Mouse (Mus musculus) cerebellum, adult 9-11 months (tissue): ENCODE data around the gene Pcbd1.

Source experiments
- DNase-seq: peaks from one replicate; pipeline ENCODE4 v3.0.0; 2022

Pcbd1 gene

GRCm38 (mm10) chr10:61089170-61090142 lies at the start of gene Pcbd1:
Gene Pcbd1, plus strand, starts transcription at chr10:61089331.
- DNase-seq = peak; percentile 62

- no peak for DNase-seq
Observed at GRCm38 (mm10) chr10:61039657-61040056, 49.5 kb upstream of the Pcbd1 start.

- DNase-seq = no peak
Observed at GRCm38 (mm10) chr10:61045081-61045480, 44.0 kb upstream of the Pcbd1 start.

- DNase-seq = peak; percentile 59
Observed at GRCm38 (mm10) chr10:61051993-61052613, 37.0 kb upstream of the Pcbd1 start.

- DNase-seq = no peak
Observed at GRCm38 (mm10) chr10:61056661-61057060, 32.5 kb upstream of the Pcbd1 start.

- no peak for DNase-seq
Observed at GRCm38 (mm10) chr10:61059101-61059500, 30.0 kb upstream of the Pcbd1 start.

- no peak for DNase-seq
Observed at GRCm38 (mm10) chr10:61059543-61060110, 29.5 kb upstream of the Pcbd1 start.

- no peak for DNase-seq
Observed at GRCm38 (mm10) chr10:61063271-61063864, 25.8 kb upstream of the Pcbd1 start.

- no peak for DNase-seq
Observed at GRCm38 (mm10) chr10:61064635-61065034, 24.5 kb upstream of the Pcbd1 start.

- DNase-seq = peak; percentile 59
Observed at GRCm38 (mm10) chr10:61065287-61066005, 23.7 kb upstream of the Pcbd1 start.

GRCm38 (mm10) chr10:61068436-61069192 lies 20.5 kb upstream of the Pcbd1 start:
- DNase-seq = peak; percentile 64

- no peak for DNase-seq
Observed at GRCm38 (mm10) chr10:61069248-61069647, 19.9 kb upstream of the Pcbd1 start.

- peak; percentile 46 for DNase-seq
Observed at GRCm38 (mm10) chr10:61072324-61072723, 16.8 kb upstream of the Pcbd1 start.

- no peak for DNase-seq
Observed at GRCm38 (mm10) chr10:61074643-61075042, 14.5 kb upstream of the Pcbd1 start.

- DNase-seq = no peak
Observed at GRCm38 (mm10) chr10:61075607-61076006, 13.5 kb upstream of the Pcbd1 start.

GRCm38 (mm10) chr10:61080227-61080930 lies 8.8 kb upstream of the Pcbd1 start:
- DNase-seq = peak; percentile 51

GRCm38 (mm10) chr10:61080931-61081255 lies 8.2 kb upstream of the Pcbd1 start:
- no peak for DNase-seq

- no peak for DNase-seq
Observed at GRCm38 (mm10) chr10:61085364-61085763, 3.8 kb upstream of the Pcbd1 start.

- DNase-seq = no peak
Observed at GRCm38 (mm10) chr10:61086502-61086901, 2.6 kb upstream of the Pcbd1 start.

- DNase-seq = no peak
Observed at GRCm38 (mm10) chr10:61088468-61088867, 663 bp upstream of the Pcbd1 start.

GRCm38 (mm10) chr10:61091866-61092265 lies 2.7 kb downstream of the Pcbd1 start:
- DNase-seq = no peak
